Mouse (Mus musculus) CD4-positive naive resting alpha-beta T cell, adult 57 days (primary cell): ENCODE results near the gene Prdm15. TPM values are rescaled to one million over a fixed set of nuclear protein-coding genes. Genes with fewer than 3 reads are reported as not detected.

Experiments
- total RNA-seq: library from RNA; stranded (reverse); gene quantifications from one replicate; pipeline ENCODE4 v1.2.4, GENCODE M21; 2023

Gene Prdm15
- 31.4 TPM for total RNA-seq

DNA sequence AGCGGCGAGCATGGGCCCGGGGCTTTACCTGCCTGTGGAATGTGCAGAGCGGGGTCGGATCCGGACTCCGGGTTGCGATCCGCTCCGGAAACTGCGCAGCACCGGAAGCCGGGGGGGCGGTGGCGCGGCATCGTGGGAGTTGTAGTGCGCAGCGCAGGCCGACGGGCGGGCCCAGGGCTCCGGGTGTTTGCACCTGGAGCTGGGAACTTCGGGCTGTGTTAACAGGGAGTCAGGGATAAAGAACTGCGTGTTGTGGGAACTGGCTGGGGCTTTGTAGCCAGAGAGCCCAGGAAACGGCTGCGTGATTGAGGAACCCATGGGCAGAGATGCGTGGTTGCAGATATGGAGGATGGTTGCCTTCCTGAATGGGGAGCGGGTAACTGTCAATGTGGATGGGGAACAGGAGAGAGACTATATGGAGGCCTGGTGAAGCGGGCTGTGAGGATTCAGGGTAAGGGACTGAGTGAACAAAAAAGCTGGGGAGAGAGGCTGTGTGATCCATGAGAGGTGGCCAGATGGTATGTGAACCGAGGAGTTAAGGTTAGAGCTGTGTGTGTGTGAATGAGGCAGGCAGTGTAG, at the start of gene Prdm15:
TSS of gene Prdm15 (minus strand) at position 110 of the 579 bp plus-strand sequence.

DNA sequence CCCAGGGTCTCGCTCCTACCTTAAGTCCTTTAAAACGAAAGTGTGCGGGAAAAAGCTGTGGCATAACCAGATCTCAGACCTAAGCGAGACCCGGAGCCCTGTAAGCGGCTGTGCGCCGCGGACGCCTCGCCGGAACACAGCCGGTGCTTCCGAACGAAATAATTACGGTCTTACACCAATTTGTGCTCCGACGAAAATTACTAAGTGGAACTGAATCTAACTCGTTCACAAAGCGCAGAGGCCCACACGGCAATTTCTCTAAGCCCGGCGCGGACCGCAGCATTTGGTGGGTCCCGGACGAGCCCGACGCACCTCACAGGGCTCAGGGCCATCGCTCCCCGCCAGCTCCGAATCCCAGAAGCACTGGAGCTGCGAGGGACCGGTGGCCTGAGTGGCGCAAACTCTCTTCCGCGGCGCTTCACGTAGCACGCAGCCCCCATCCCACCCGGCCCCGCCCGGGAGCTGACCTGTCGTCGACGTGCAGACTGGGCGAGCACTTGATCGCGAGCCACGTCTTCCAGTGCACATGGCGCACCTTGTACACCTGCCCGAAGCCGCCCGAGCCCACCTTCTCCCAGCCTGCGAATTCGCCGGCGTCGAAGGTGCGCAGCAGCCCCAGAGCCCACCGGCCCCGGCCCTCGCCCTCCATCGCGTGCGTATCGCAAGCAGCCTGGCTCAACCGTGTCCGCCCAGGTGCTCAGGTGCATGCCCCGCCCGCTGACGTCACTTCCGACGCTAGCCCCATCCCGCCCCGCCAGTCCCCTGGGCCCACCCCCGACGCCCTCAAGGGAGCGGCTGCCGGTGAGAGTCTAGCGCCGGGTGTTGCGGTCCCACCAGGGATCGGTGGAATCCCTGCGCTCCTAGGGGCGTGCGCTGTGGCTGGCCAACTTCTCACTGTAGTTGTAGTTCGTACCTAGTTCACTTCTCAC, 88.3 kb downstream of the Prdm15 start, which contains the start of gene Ripk4:
TSS of gene Ripk4 (minus strand) at position 727 of the 929 bp plus-strand sequence.

Other genes with a start within 250 kb of the Prdm15 start
- not detected for gene Tmprss2, start 240.7 kb downstream of the Prdm15 start, total RNA-seq
- gene Ripk4, start 88.1 kb downstream of the Prdm15 start, total RNA-seq, result 0.15 TPM
- gene C2cd2, start 110.7 kb upstream of the Prdm15 start, total RNA-seq, result 9.3 TPM
- gene Zbtb21, start 110.8 kb upstream of the Prdm15 start, total RNA-seq, result 112 TPM
- 21.2 TPM for gene B230307C23Rik, start 145.5 kb upstream of the Prdm15 start, total RNA-seq
- 4.8 TPM for gene A630089N07Rik, start 230.6 kb upstream of the Prdm15 start, total RNA-seq